Mouse (Mus musculus) limb, embryonic 13.5 days (tissue): ENCODE results near the gene Tpk1. TPM values are rescaled to one million over a fixed set of nuclear protein-coding genes. Genes with fewer than 3 reads are reported as not detected.
A peak's percentile ranks its signal among the peaks of the same experiment; 100 is the strongest.

Source experiments
- ATAC-seq: fragments of 200-750 bp; cut with Nextera tagmentation; 2 replicates; pipeline ENCODE4 v1.8.0; 2017; ENCODE audit warnings: low read depth, moderate number of reproducible peaks, moderate TSS enrichment; ENCODE audit not compliant: low FRiP score
- H3K27ac ChIP-seq: fragments of 300-500 bp; sonication (generic); 2 replicates; pipeline ENCODE4 v1.5.1; 2015; ENCODE audit warnings: inconsistent platforms, mild to moderate bottlenecking, moderate library complexity
- H3K27me3 ChIP-seq: fragments of 300-500 bp; sonication (generic); 2 replicates; pipeline ENCODE4 v1.6.1; 2015; ENCODE audit warnings: mild to moderate bottlenecking, inconsistent platforms
- H3K36me3 ChIP-seq: fragments of 300-500 bp; sonication (generic); 2 replicates; pipeline ENCODE4 v1.6.1; 2015; ENCODE audit warnings: inconsistent platforms, mild to moderate bottlenecking, moderate library complexity
- H3K4me1 ChIP-seq: fragments of 300-500 bp; sonication (generic); 2 replicates; pipeline ENCODE4 v1.6.1; 2015; ENCODE audit warnings: inconsistent platforms
- H3K4me2 ChIP-seq: fragments of 300-500 bp; sonication (generic); replicated peaks from 2 replicates; pipeline ENCODE4 v1.6.1; 2015; ENCODE audit warnings: inconsistent platforms, mild to moderate bottlenecking, moderate library complexity
- H3K4me3 ChIP-seq: fragments of 300-500 bp; sonication (generic); 2 replicates; pipeline ENCODE4 v1.5.1; 2015; ENCODE audit warnings: moderate library complexity, mild to moderate bottlenecking, inconsistent platforms
- H3K9ac ChIP-seq: fragments of 300-500 bp; sonication (generic); 2 replicates; pipeline ENCODE4 v1.6.1; 2015; ENCODE audit warnings: mild to moderate bottlenecking, inconsistent platforms
- H3K9me3 ChIP-seq: fragments of 300-500 bp; sonication (generic); 2 replicates; pipeline ENCODE4 v1.6.1; 2016; ENCODE audit warnings: inconsistent platforms
- WGBS: fragments of 180-500 bp; shearing (Covaris S2); methylation state at CpG from one replicate; pipeline ENCODE4 v1.1.7; 2015; 5-methylcytosine and 5-hydroxymethylcytosine counted together
- polyA plus RNA-seq: library from polyadenylated mRNA; unstranded; fragments of >200 nt; fragmentation: Nextera tagmentation; extraction: Ambion mirVana; gene quantifications from 2 replicates; pipeline ENCODE4 v1.2.1, GENCODE M21; 2015

Tpk1 gene
- polyA plus RNA-seq, 1 experiment from 2014 or later = 9.0 TPM

GRCm38 (mm10) chr6:43361248-43361647 is 304.8 kb downstream of the Tpk1 start:
- no peak overlapping the region for H3K9ac ChIP-seq
- H3K4me2 ChIP-seq = no peak overlapping the region
- peaks cover 4% of the 10 kb centered on the region; the same call in 1 of the 2 replicates for H3K4me1 ChIP-seq
- H3K4me3 ChIP-seq = no peak overlapping the region
- 47% methylated on average over 5 of the region's 5 CpGs for WGBS
- H3K9me3 ChIP-seq = no peaks in the 10 kb centered on the region
- H3K27ac ChIP-seq = no peak overlapping the region
- H3K27me3 ChIP-seq = 0 out of 2 replicates have a peak, but pooled peaks cover 2% of the 10 kb centered on the region
- H3K36me3 ChIP-seq = no peaks in the 10 kb centered on the region
- ATAC-seq = no peak

- WGBS = 24% methylated on average over 3 of the region's 3 CpGs
- peak; percentile 64; the same call in 1 of the 2 replicates for ATAC-seq
- H3K27ac ChIP-seq = no peak overlapping the region
- no peaks in the 10 kb centered on the region for H3K9me3 ChIP-seq
- H3K4me1 ChIP-seq = peaks cover 4% of the 10 kb centered on the region; the same call in 1 of the 2 replicates
- no peaks in the 10 kb centered on the region for H3K36me3 ChIP-seq
- no peak overlapping the region for H3K4me2 ChIP-seq
- H3K9ac ChIP-seq = no peak overlapping the region
- 0 out of 2 replicates have a peak, but pooled peaks cover 2% of the 10 kb centered on the region for H3K27me3 ChIP-seq
- H3K4me3 ChIP-seq = no peak overlapping the region
Measured at GRCm38 (mm10) chr6:43360214-43360613, 305.9 kb downstream of the Tpk1 start.

DNA sequence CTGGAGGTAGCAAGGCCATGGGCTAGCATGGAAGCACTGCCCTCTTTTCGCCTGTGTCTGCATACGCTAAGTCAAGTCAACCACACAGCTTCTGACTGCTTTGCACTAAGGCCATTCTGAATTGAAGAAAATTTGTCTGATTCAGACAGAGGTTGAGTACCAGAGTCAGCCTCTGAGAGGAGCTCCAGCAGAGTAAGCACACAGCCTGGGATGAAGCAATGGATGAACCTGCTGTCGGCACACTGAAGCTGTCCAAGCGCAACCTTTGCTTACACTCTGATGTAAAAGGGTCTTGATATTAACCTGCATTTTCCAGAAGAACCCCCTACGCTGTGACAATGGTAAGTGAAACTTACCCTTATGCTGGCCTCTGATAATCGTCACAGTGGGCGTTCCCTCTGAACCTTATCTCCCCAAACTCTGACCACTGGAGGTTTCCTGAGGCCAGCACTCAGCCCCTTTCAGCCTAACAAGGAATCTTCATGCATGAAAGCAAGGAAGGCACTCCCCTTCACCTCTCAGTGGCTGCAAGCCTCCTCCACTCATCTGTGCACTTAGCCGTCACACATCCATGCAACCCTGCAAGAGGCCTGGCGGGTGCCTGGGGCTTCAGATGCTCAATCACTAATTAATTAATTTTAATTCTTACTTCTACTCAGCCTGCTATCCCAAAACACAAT is 311.4 kb downstream of the Tpk1 start:
- no peak for ATAC-seq
- Histone ChIP-seq H3K27ac (no peak overlapping the region), H3K4me3 (no peak overlapping the region), H3K4me1 (no peaks in the 10 kb centered on the region), H3K9me3 (no peaks in the 10 kb centered on the region), H3K9ac (no peak overlapping the region), H3K4me2 (no peak overlapping the region), H3K36me3 (no peaks in the 10 kb centered on the region), H3K27me3 (no peaks in the 10 kb centered on the region)
- 87% methylated on average over 9 of the region's 9 CpGs for WGBS

DNA sequence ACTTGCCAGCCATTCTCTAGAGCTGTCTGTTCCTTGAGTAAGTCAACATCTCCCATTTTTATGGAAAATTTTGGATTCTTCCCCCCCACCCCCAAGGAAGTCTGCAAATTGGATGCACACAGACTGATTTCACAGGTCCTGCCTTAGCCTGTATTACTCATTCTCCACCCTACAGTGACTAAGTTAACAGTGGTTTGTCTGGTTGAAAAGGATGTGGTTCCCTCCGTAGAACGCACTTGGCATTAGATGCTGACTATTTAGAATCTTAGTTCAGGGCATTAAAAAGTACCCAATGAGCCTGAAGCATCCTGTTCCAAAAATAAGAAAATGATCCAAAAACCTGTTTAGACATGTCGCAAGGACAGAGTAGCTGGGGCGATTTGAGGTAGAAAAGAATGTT is 312.6 kb downstream of the Tpk1 start:
- H3K4me2 ChIP-seq = no peak overlapping the region
- no peaks in the 10 kb centered on the region for H3K9me3 ChIP-seq
- 91% methylated on average over 4 of the region's 4 CpGs for WGBS
- H3K27me3 ChIP-seq = no peaks in the 10 kb centered on the region
- H3K27ac ChIP-seq = no peak overlapping the region
- ATAC-seq = no peak
- H3K9ac ChIP-seq = no peak overlapping the region
- no peaks in the 10 kb centered on the region for H3K4me1 ChIP-seq
- no peak overlapping the region for H3K4me3 ChIP-seq
- H3K36me3 ChIP-seq = no peaks in the 10 kb centered on the region

DNA sequence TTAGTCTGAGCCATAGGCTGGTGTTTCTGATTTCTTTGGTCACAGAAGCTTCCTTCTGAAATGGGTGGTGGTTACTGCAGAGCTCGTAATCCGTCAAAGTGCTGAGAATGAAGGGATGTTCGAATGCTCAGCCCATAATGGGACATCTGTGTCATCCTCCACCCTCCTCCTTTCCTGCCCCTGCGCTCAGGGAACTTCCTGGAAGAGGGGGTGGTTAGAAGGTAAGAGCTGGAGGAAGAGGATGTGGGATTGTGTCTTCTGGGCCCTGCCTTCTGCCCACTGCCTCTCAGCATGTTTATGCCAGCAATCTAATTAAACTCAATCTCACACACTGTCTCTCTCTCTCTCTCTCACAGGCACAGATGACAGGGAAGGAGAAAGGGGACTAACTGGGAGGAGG is 317.0 kb downstream of the Tpk1 start:
- Histone ChIP-seq H3K36me3 (no peaks in the 10 kb centered on the region), H3K27me3 (no peaks in the 10 kb centered on the region), H3K4me1 (no peaks in the 10 kb centered on the region), H3K9ac (no peak overlapping the region), H3K4me2 (no peak overlapping the region), H3K4me3 (no peak overlapping the region), H3K9me3 (no peaks in the 10 kb centered on the region), H3K27ac (no peak overlapping the region)
- ATAC-seq = no peak
- 67% methylated on average over 4 of the region's 4 CpGs for WGBS

DNA sequence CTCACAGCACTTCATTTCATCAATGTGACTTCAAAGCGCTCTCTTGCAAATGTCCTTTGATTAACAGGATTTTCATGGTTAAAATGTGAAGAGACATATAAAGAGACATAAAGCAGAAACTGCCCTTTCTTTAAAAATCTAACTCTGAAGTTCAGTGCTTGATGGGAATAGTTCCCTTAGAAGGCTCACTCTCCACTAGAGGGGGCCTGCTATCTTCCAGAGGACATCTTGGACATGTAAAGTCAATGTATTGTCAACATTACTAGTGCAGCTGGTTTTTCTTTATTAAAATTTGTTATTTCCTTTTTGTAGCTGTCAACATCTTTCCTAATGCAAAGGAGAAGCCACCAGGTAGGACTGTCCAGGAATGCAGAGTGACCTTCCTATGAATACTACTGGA is 318.4 kb downstream of the Tpk1 start:
- Histone ChIP-seq H3K9ac (no peak overlapping the region), H3K4me3 (no peak overlapping the region), H3K36me3 (no peaks in the 10 kb centered on the region), H3K27ac (no peak overlapping the region), H3K9me3 (no peaks in the 10 kb centered on the region), H3K27me3 (no peaks in the 10 kb centered on the region), H3K4me1 (no peaks in the 10 kb centered on the region), H3K4me2 (no peak overlapping the region)
- no peak for ATAC-seq
- WGBS = 91% methylated on average over 1 of the region's 1 CpGs

DNA sequence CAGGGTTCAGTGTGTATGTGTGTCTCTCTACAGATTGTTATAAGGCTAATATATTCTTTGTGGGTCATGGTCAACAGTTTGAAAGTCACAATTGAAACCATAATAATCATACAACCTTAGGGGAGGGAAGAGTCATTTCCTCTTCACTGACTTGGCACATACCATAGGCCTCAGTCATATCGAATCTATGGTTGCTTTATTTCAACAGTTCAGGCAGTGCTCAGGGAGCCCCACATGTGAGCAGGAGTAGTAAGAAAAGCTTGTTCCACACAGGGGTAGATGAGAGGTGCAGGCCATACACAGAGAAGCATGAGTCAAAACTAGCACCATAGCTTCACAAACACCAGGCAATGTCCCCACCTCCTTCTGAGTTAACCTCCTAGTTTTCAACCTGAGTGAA is 323.1 kb downstream of the Tpk1 start:
- no peak overlapping the region for H3K27ac ChIP-seq
- no peak for ATAC-seq

DNA sequence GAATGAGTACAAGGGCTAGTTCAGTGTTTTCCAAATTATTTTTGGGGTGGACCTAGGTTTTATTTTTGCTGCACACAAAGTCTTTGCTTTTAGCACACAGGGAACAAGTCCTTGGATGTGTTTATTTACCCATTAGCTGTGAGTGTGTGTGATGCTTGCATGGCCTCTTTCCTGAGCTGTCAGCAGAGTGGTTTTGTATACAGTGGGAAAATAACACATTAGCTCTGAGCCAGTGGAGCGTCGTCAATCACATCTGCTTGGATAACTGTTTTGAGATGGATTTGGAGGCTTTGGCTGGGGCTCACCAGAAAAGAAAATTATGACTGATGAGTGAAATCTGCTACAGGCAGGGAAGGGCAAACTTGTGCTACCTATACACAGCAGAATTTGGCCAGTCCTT is 323.7 kb downstream of the Tpk1 start:
- no peak overlapping the region for H3K4me3 ChIP-seq
- H3K4me2 ChIP-seq = no peak overlapping the region
- no peaks in the 10 kb centered on the region for H3K9me3 ChIP-seq
- 87% methylated on average over 2 of the region's 2 CpGs for WGBS
- H3K9ac ChIP-seq = no peak overlapping the region
- no peaks in the 10 kb centered on the region for H3K27me3 ChIP-seq
- H3K27ac ChIP-seq = no peak overlapping the region
- H3K36me3 ChIP-seq = no peaks in the 10 kb centered on the region
- no peaks in the 10 kb centered on the region for H3K4me1 ChIP-seq
- ATAC-seq = no peak

More for the DNA sequence above, 323.1 kb downstream of the Tpk1 start:
- Histone ChIP-seq H3K4me3 (no peak overlapping the region), H3K27me3 (no peaks in the 10 kb centered on the region), H3K9ac (no peak overlapping the region), H3K4me1 (no peaks in the 10 kb centered on the region), H3K36me3 (no peaks in the 10 kb centered on the region), H3K9me3 (no peaks in the 10 kb centered on the region), H3K4me2 (no peak overlapping the region)
- WGBS = 88% methylated on average over 1 of the region's 1 CpGs

- 63% methylated on average over 2 of the region's 2 CpGs for WGBS
- H3K9me3 ChIP-seq = no peaks in the 10 kb centered on the region
Measured at GRCm38 (mm10) chr6:43338804-43339203, 327.3 kb downstream of the Tpk1 start.

GRCm38 (mm10) chr6:43337491-43337961 is 328.6 kb downstream of the Tpk1 start:
- no peak overlapping the region for H3K4me2 ChIP-seq
- WGBS = 44% methylated on average over 10 of the region's 10 CpGs
- no peaks in the 10 kb centered on the region for H3K36me3 ChIP-seq
- H3K9me3 ChIP-seq = no peaks in the 10 kb centered on the region
- no peak overlapping the region for H3K27ac ChIP-seq
- no peaks in the 10 kb centered on the region for H3K27me3 ChIP-seq
- no peak overlapping the region for H3K9ac ChIP-seq
- no peaks in the 10 kb centered on the region for H3K4me1 ChIP-seq
- ATAC-seq = no peak
- H3K4me3 ChIP-seq = no peak overlapping the region

More at GRCm38 (mm10) chr6:43338804-43339203, 327.3 kb downstream of the Tpk1 start:
- no peak for ATAC-seq
- H3K4me3 ChIP-seq = no peak overlapping the region
- H3K27me3 ChIP-seq = no peaks in the 10 kb centered on the region
- no peak overlapping the region for H3K27ac ChIP-seq
- H3K4me1 ChIP-seq = no peaks in the 10 kb centered on the region
- H3K4me2 ChIP-seq = no peak overlapping the region
- H3K36me3 ChIP-seq = no peaks in the 10 kb centered on the region
- no peak overlapping the region for H3K9ac ChIP-seq

DNA sequence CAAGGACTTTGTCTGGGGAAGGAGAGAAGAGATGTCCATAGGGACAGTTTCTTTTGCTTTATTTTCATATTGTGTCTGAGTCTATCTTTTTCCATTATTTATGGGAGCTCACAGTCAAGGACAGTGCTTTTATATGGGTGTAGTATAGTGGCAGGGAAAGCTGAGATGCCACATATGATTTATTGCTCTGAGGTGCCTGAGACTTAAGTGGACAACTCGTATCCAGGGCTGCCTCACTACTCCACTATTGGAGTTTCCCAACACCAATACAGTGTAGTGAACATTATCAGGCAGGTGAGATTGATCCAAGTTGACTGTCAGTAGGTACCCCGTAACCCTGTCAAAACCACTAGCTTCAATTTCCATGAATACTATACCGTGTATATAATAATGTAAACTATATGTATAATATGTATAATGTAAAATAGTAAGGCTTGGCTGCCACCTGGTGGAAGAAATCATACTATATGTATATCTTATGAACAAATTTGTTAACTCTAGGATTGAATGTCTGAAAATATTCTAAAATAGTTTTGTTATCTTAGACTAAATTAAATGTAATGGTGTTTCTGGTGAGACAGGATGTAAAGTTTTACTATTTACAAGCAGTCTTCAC is 330.4 kb downstream of the Tpk1 start:
- Histone ChIP-seq H3K27me3 (no peaks in the 10 kb centered on the region), H3K9me3 (no peaks in the 10 kb centered on the region), H3K4me2 (no peak overlapping the region), H3K27ac (no peak overlapping the region), H3K36me3 (no peaks in the 10 kb centered on the region), H3K9ac (no peak overlapping the region), H3K4me3 (no peak overlapping the region), H3K4me1 (no peaks in the 10 kb centered on the region)
- 75% methylated on average over 3 of the region's 3 CpGs for WGBS
- ATAC-seq = no peak

GRCm38 (mm10) chr6:43333479-43333878 is 332.6 kb downstream of the Tpk1 start:
- no peak overlapping the region for H3K4me3 ChIP-seq
- 74% methylated on average over 4 of the region's 4 CpGs for WGBS

More at GRCm38 (mm10) chr6:43333479-43333878, 332.6 kb downstream of the Tpk1 start:
- H3K9me3 ChIP-seq = no peaks in the 10 kb centered on the region
- no peak overlapping the region for H3K4me2 ChIP-seq
- H3K36me3 ChIP-seq = no peaks in the 10 kb centered on the region
- no peak overlapping the region for H3K27ac ChIP-seq
- no peaks in the 10 kb centered on the region for H3K27me3 ChIP-seq
- H3K9ac ChIP-seq = no peak overlapping the region
- ATAC-seq = no peak
- H3K4me1 ChIP-seq = no peaks in the 10 kb centered on the region
